Mouse (Mus musculus) lung, embryonic 15.5 days (tissue): ENCODE measurements around the gene St6gal1. TPM values are rescaled to one million over a fixed set of nuclear protein-coding genes. Genes with fewer than 3 reads are reported as not detected.
A peak's percentile ranks its signal among the peaks of the same experiment; 100 is the strongest.
"Not testable (repeated sequence)": the region's sequence is repeated elsewhere in the genome, so short reads cannot be mapped to it uniquely, and the experiment has no call there.

Experiments
- ATAC-seq: fragments of 200-750 bp; cut with Nextera tagmentation; 2 replicates; pipeline ENCODE4 v1.8.0; 2017; ENCODE audit warnings: moderate number of reproducible peaks, borderline replicate concordance; ENCODE audit not compliant: low FRiP score, low TSS enrichment; ENCODE audit errors: extremely low read depth
- H3K27ac ChIP-seq: fragments of 300-500 bp; sonication (generic); 2 replicates; pipeline ENCODE4 v1.5.1; 2015; ENCODE audit warnings: moderate library complexity, mild to moderate bottlenecking, inconsistent platforms
- H3K27me3 ChIP-seq: fragments of 300-500 bp; sonication (generic); 2 replicates; pipeline ENCODE4 v1.6.1; 2015; ENCODE audit warnings: inconsistent platforms
- H3K36me3 ChIP-seq: fragments of 300-500 bp; sonication (generic); 2 replicates; pipeline ENCODE4 v1.6.1; 2015; ENCODE audit warnings: inconsistent platforms
- H3K4me1 ChIP-seq: fragments of 300-500 bp; sonication (generic); 2 replicates; pipeline ENCODE4 v1.6.1; 2015; ENCODE audit warnings: inconsistent platforms
- H3K4me2 ChIP-seq: fragments of 300-500 bp; sonication (generic); 2 replicates; pipeline ENCODE4 v1.6.1; 2015; ENCODE audit warnings: inconsistent platforms, mild to moderate bottlenecking, moderate library complexity
- H3K4me3 ChIP-seq: fragments of 300-500 bp; sonication (generic); 2 replicates; pipeline ENCODE4 v1.5.1; 2015; ENCODE audit warnings: mild to moderate bottlenecking, inconsistent platforms
- H3K9ac ChIP-seq: fragments of 300-500 bp; sonication (generic); 2 replicates; pipeline ENCODE4 v1.6.1; 2015; ENCODE audit warnings: inconsistent platforms
- H3K9me3 ChIP-seq: fragments of 300-500 bp; sonication (generic); 2 replicates; pipeline ENCODE4 v1.6.1; 2016; ENCODE audit warnings: inconsistent platforms
- WGBS: fragments of 180-500 bp; shearing (Covaris S2); methylation state at CpG from one replicate; pipeline ENCODE4 v1.1.7; 2015; 5-methylcytosine and 5-hydroxymethylcytosine counted together
- polyA plus RNA-seq: library from polyadenylated mRNA; unstranded; fragments of >200 nt; fragmentation: Nextera tagmentation; extraction: Ambion mirVana; gene quantifications from 2 replicates; pipeline ENCODE4 v1.2.1, GENCODE M21; 2015

Gene St6gal1
- 48.0 and 52.7 TPM in 2 replicates for polyA plus RNA-seq

GRCm38 (mm10) chr16:23224671-23225068, at the start of gene St6gal1:
TSS of gene St6gal1 (plus strand) at chr16:23224740.
- H3K4me1 ChIP-seq: peaks cover 37% of the 10 kb centered on the region
- WGBS: under 1% methylated on average over 20 of the region's 20 CpGs

GRCm38 (mm10) chr16:23174855-23175254, 49.7 kb upstream of the St6gal1 start:
- H3K36me3 ChIP-seq: no peaks in the 10 kb centered on the region
- no peaks in the 10 kb centered on the region for H3K27me3 ChIP-seq
- no peak overlapping the region for H3K4me2 ChIP-seq
- H3K4me1 ChIP-seq: no peaks in the 10 kb centered on the region
- no peak overlapping the region for H3K27ac ChIP-seq
- H3K4me3 ChIP-seq: no peak overlapping the region
- WGBS: 72% methylated on average over 5 of the region's 5 CpGs
- H3K9me3 ChIP-seq: no peaks in the 10 kb centered on the region
- H3K9ac ChIP-seq: no peak overlapping the region
- no peak for ATAC-seq

More at GRCm38 (mm10) chr16:23224671-23225068, at the start of gene St6gal1:
- H3K27me3 ChIP-seq: no peaks in the 10 kb centered on the region
- peak within 1 kb of the TSS; percentile 94 for H3K27ac ChIP-seq
- H3K9me3 ChIP-seq: no peaks in the 10 kb centered on the region
- peak; percentile 62 for ATAC-seq
- H3K4me3 ChIP-seq: peak within 1 kb of the TSS; percentile 67
- no peaks in the 10 kb centered on the region for H3K36me3 ChIP-seq
- peak within 1 kb of the TSS; percentile 84 for H3K9ac ChIP-seq
- H3K4me2 ChIP-seq: peak within 1 kb of the TSS; percentile 82

GRCm38 (mm10) chr16:23175956-23176355, 48.6 kb upstream of the St6gal1 start:
- H3K27ac ChIP-seq: no peak overlapping the region
- H3K9ac ChIP-seq: no peak overlapping the region
- no peak overlapping the region for H3K4me2 ChIP-seq
- no peaks in the 10 kb centered on the region for H3K27me3 ChIP-seq
- no peaks in the 10 kb centered on the region for H3K36me3 ChIP-seq
- WGBS: 31% methylated on average over 3 of the region's 3 CpGs
- no peaks in the 10 kb centered on the region for H3K9me3 ChIP-seq
- H3K4me3 ChIP-seq: no peak overlapping the region
- no peak for ATAC-seq
- no peaks in the 10 kb centered on the region for H3K4me1 ChIP-seq

- H3K9ac ChIP-seq: no peak overlapping the region
- H3K4me3 ChIP-seq: no peak overlapping the region
- no peaks in the 10 kb centered on the region for H3K4me1 ChIP-seq
- no peak for ATAC-seq
- WGBS: 92% methylated on average over 2 of the region's 2 CpGs
- H3K9me3 ChIP-seq: no peaks in the 10 kb centered on the region
- no peaks in the 10 kb centered on the region for H3K36me3 ChIP-seq
- no peak overlapping the region for H3K4me2 ChIP-seq
- no peaks in the 10 kb centered on the region for H3K27me3 ChIP-seq
- H3K27ac ChIP-seq: no peak overlapping the region
Measured at GRCm38 (mm10) chr16:23177856-23178255, 46.7 kb upstream of the St6gal1 start.

- Histone ChIP-seq H3K4me2 (no peak overlapping the region), H3K4me3 (no peak overlapping the region), H3K27me3 (no peaks in the 10 kb centered on the region), H3K9ac (no peak overlapping the region), H3K27ac (no peak overlapping the region), H3K4me1 (no peaks in the 10 kb centered on the region), H3K36me3 (no peaks in the 10 kb centered on the region), H3K9me3 (no peaks in the 10 kb centered on the region)
- no peak for ATAC-seq
- 84% methylated on average over 5 of the region's 5 CpGs for WGBS
Measured at GRCm38 (mm10) chr16:23178796-23179195, 45.7 kb upstream of the St6gal1 start.

- H3K9me3 ChIP-seq, H3K4me3 ChIP-seq, H3K27me3 ChIP-seq, H3K4me2 ChIP-seq, ATAC-seq, H3K4me1 ChIP-seq, H3K36me3 ChIP-seq, H3K9ac ChIP-seq, H3K27ac ChIP-seq: not testable (repeated sequence)
- WGBS: 88% methylated on average over 18 of the region's 18 CpGs
Measured at GRCm38 (mm10) chr16:23179436-23179835, 45.1 kb upstream of the St6gal1 start.

- H3K4me3 ChIP-seq: no peak overlapping the region
- no peaks in the 10 kb centered on the region for H3K36me3 ChIP-seq
- H3K4me1 ChIP-seq: no peaks in the 10 kb centered on the region
- H3K27me3 ChIP-seq: no peaks in the 10 kb centered on the region
- no peak for ATAC-seq
- whole genome bisulfite sequencing: 61% methylated on average over 4 of the region's 4 CpGs
- no peak overlapping the region for H3K4me2 ChIP-seq
- H3K9me3 ChIP-seq: no peaks in the 10 kb centered on the region
- H3K9ac ChIP-seq: no peak overlapping the region
- no peak overlapping the region for H3K27ac ChIP-seq
Measured at GRCm38 (mm10) chr16:23181054-23181453, 43.5 kb upstream of the St6gal1 start.

GRCm38 (mm10) chr16:23181487-23181886, 43.1 kb upstream of the St6gal1 start:
- Histone ChIP-seq H3K4me2 (no peak overlapping the region), H3K4me3 (no peak overlapping the region), H3K27ac (no peak overlapping the region), H3K27me3 (no peaks in the 10 kb centered on the region), H3K9me3 (no peaks in the 10 kb centered on the region), H3K4me1 (no peaks in the 10 kb centered on the region), H3K9ac (no peak overlapping the region), H3K36me3 (no peaks in the 10 kb centered on the region)
- no peak for ATAC-seq
- WGBS: 78% methylated on average over 3 of the region's 3 CpGs

- Histone ChIP-seq H3K9me3 (no peaks in the 10 kb centered on the region), H3K27me3 (no peaks in the 10 kb centered on the region), H3K4me1 (no peaks in the 10 kb centered on the region), H3K4me2 (no peak overlapping the region), H3K9ac (no peak overlapping the region), H3K4me3 (no peak overlapping the region), H3K27ac (no peak overlapping the region), H3K36me3 (no peaks in the 10 kb centered on the region)
- no peak for ATAC-seq
- WGBS: 71% methylated on average over 1 of the region's 1 CpGs
Measured at GRCm38 (mm10) chr16:23181942-23182597, 42.5 kb upstream of the St6gal1 start.

- no peak for ATAC-seq
- Histone ChIP-seq H3K27me3 (no peaks in the 10 kb centered on the region), H3K27ac (no peak overlapping the region), H3K36me3 (no peaks in the 10 kb centered on the region), H3K9ac (no peak overlapping the region), H3K9me3 (no peaks in the 10 kb centered on the region), H3K4me2 (no peak overlapping the region), H3K4me1 (no peaks in the 10 kb centered on the region), H3K4me3 (no peak overlapping the region)
- WGBS: 88% methylated on average over 2 of the region's 2 CpGs
Measured at GRCm38 (mm10) chr16:23185824-23186223, 38.7 kb upstream of the St6gal1 start.

- H3K9me3 ChIP-seq: no peaks in the 10 kb centered on the region
- no peak overlapping the region for H3K9ac ChIP-seq
- no peak for ATAC-seq
- no peak overlapping the region for H3K4me3 ChIP-seq
- H3K36me3 ChIP-seq: no peaks in the 10 kb centered on the region
- no peaks in the 10 kb centered on the region for H3K4me1 ChIP-seq
- 40% methylated on average over 4 of the region's 4 CpGs for WGBS
- no peak overlapping the region for H3K27ac ChIP-seq
- H3K4me2 ChIP-seq: no peak overlapping the region
- no peaks in the 10 kb centered on the region for H3K27me3 ChIP-seq
Measured at GRCm38 (mm10) chr16:23186418-23186817, 38.1 kb upstream of the St6gal1 start.

GRCm38 (mm10) chr16:23187983-23188382, 36.6 kb upstream of the St6gal1 start:
- no peaks in the 10 kb centered on the region for H3K36me3 ChIP-seq
- WGBS: 73% methylated on average over 7 of the region's 7 CpGs
- H3K9me3 ChIP-seq: no peaks in the 10 kb centered on the region
- no peak for ATAC-seq
- H3K4me2 ChIP-seq: no peak overlapping the region
- H3K4me1 ChIP-seq: no peaks in the 10 kb centered on the region
- no peak overlapping the region for H3K9ac ChIP-seq
- no peak overlapping the region for H3K27ac ChIP-seq
- no peaks in the 10 kb centered on the region for H3K27me3 ChIP-seq
- H3K4me3 ChIP-seq: no peak overlapping the region

- Histone ChIP-seq H3K36me3 (no peaks in the 10 kb centered on the region), H3K27me3 (no peaks in the 10 kb centered on the region), H3K9me3 (no peaks in the 10 kb centered on the region), H3K4me1 (no peaks in the 10 kb centered on the region), H3K27ac (no peak overlapping the region), H3K4me2 (no peak overlapping the region), H3K9ac (no peak overlapping the region), H3K4me3 (no peak overlapping the region)
- no peak for ATAC-seq
- WGBS: 62% methylated on average over 1 of the region's 1 CpGs
Measured at GRCm38 (mm10) chr16:23189612-23190011, 34.9 kb upstream of the St6gal1 start.
